Mouse (Mus musculus) heart, adult 2 months (tissue): ENCODE results near the gene She. TPM values are rescaled to one million over a fixed set of nuclear protein-coding genes. Genes with fewer than 3 reads are reported as not detected.
A peak's percentile ranks its signal among the peaks of the same experiment; 100 is the strongest.

Experiments
- DNase-seq, 2 experiments: peaks; one replicate each; pipeline ENCODE4 v3.0.0; 2021
- H3K27ac ChIP-seq: fragments of 200-600 bp; 2 replicates; pipeline ENCODE4 v1.8.1; 2022
- H3K27me3 ChIP-seq: fragments of 200-500 bp; 2 replicates; pipeline ENCODE4 v1.6.1; 2012; ENCODE audit warnings: mild to moderate bottlenecking, low read length, inconsistent platforms, mixed read lengths; ENCODE audit not compliant: control insufficient read depth, insufficient read depth
- H3K36me3 ChIP-seq: fragments of 200-500 bp; 2 replicates; pipeline ENCODE4 v1.6.1; 2012; ENCODE audit warnings: low read length, inconsistent platforms; ENCODE audit not compliant: control insufficient read depth, insufficient read depth
- H3K4me1 ChIP-seq: fragments of 200-500 bp; 2 replicates; pipeline ENCODE4 v1.6.1; 2011; ENCODE audit warnings: low read length; ENCODE audit not compliant: control insufficient read depth, insufficient read depth
- H3K4me3 ChIP-seq: fragments of 200-600 bp; 2 replicates; pipeline ENCODE4 v1.8.1; 2022
- H3K79me2 ChIP-seq: fragments of 200-500 bp; replicated peaks from 2 replicates; pipeline ENCODE4 v1.6.1; 2012; ENCODE audit warnings: mild to moderate bottlenecking, inconsistent platforms, low read length, moderate library complexity, mixed read lengths; ENCODE audit not compliant: control insufficient read depth, insufficient read depth
- H3K9ac ChIP-seq: fragments of 200-500 bp; 2 replicates; pipeline ENCODE4 v1.6.1; 2012; ENCODE audit warnings: low read depth, mild to moderate bottlenecking, control low read depth, inconsistent platforms, low read length, mixed read lengths
- CTCF ChIP-seq: fragments of 200-600 bp; IDR thresholded peaks from 2 replicates; pipeline ENCODE4 v1.8.1; 2022; ENCODE audit warnings: antibody characterized with exemption, mild to moderate bottlenecking, moderate library complexity
- EP300 ChIP-seq: fragments of 200-500 bp; IDR thresholded peaks from 2 replicates; pipeline ENCODE4 v1.6.1; 2011; ENCODE audit warnings: low read depth, low read length, control low read depth; ENCODE audit not compliant: insufficient read depth
- POLR2A ChIP-seq: fragments of 200-500 bp; IDR thresholded peaks from 2 replicates; pipeline ENCODE4 v1.6.1; 2011; ENCODE audit warnings: mild to moderate bottlenecking, low read depth, low read length, control low read depth; ENCODE audit not compliant: insufficient read depth
- WGBS: fragments of 180-500 bp; shearing (Covaris S2); methylation state at CpG from one replicate; pipeline ENCODE4 v1.1.7; 2018; 5-methylcytosine and 5-hydroxymethylcytosine counted together
- intact Hi-C: fragments of 180-260 bp; cut with DNase I; formaldehyde crosslinking; loops from one replicate; pipeline ENCODE4 v1.15.1; 2025
- polyA plus RNA-seq: library from polyadenylated mRNA; depleted of rRNA; stranded (reverse); fragments of >200 nt; gene quantifications from 2 replicates; pipeline ENCODE4 v1.2.3, GENCODE M21; 2012
- total RNA-seq, 2 experiments: library from RNA; stranded (reverse); gene quantifications; 2 replicates each; pipeline ENCODE4 v1.2.3; 2021

The She gene
- total and polyA plus RNA-seq, 3 experiments: 3.4 to 13.3 (median 12.3) TPM

- Histone ChIP-seq H3K27me3 (no peaks in the 10 kb centered on the region), H3K36me3 (no peaks in the 10 kb centered on the region), H3K4me3 (no peak overlapping the region), H3K79me2 (no peaks in the 10 kb centered on the region), H3K27ac (no peak overlapping the region), H3K9ac (no peak overlapping the region), H3K4me1 (no peaks in the 10 kb centered on the region)
- WGBS: 71% methylated on average over 8 of the region's 8 CpGs
- peak in 1 of 2 experiments; percentile 14 for DNase-seq
- no peak for TF ChIP-seq CTCF
- TF ChIP-seq POLR2A: no peak
- TF ChIP-seq EP300: no peak
- intact Hi-C loops: no loop called here
These were observed 46.0 kb downstream of the She start for GRCm38 (mm10) chr3:89877129-89877528.

DNA sequence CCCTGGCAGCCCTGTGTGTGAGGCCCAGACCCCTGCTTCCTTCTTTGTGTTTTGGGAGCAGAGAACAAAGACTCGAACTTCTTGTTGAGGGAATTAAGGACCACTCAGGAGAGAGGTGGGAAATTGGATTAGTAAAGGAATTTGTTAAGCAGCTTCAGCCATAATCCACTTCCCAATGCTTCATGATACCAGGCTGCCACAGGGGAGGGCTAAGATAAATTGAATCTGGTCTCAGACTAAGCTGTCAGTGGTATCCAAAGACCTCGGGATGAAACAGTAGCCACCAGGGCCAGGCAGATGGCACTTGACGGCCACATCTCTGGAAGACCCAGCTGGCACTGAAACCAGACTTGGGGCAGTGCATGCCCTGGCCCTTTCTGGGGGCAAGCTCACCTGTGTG lies 47.3 kb downstream of the She start:
- Histone ChIP-seq H3K4me3 (no peak overlapping the region), H3K36me3 (no peaks in the 10 kb centered on the region), H3K27me3 (no peaks in the 10 kb centered on the region), H3K27ac (no peak overlapping the region), H3K9ac (no peak overlapping the region), H3K4me1 (no peaks in the 10 kb centered on the region; the same call in 1 of the 2 replicates), H3K79me2 (no peaks in the 10 kb centered on the region)
- no peak for DNase-seq
- WGBS: 57% methylated on average over 3 of the region's 3 CpGs
- intact Hi-C loops: no loop called here
- no peak for TF ChIP-seq CTCF
- no peak for TF ChIP-seq EP300
- no peak for TF ChIP-seq POLR2A

DNA sequence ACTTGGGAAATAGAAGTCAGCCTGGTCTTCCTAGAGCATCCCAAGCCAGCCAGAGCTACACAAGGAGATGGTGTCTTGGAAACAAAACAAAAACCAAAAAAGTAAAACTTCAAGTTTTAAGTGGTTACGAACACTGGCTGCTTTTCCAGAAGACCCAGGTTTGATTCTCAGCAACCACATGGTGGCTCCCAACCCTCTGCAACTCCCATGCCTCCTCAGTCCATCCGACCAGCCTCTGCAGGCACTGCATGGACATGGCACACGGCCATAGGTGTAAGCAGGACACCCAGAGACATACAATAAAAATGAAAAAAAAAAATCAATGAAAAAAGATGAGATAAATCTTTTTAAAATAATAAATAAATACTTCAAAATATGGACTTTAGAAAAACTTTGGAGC lies 48.2 kb downstream of the She start:
- DNase-seq: no peak
- TF ChIP-seq POLR2A (no peak), EP300 (no peak), CTCF (no peak)
- H3K27ac ChIP-seq: no peak overlapping the region
- H3K79me2 ChIP-seq: no peaks in the 10 kb centered on the region
- no peak overlapping the region for H3K9ac ChIP-seq
- no peak overlapping the region for H3K4me3 ChIP-seq
- WGBS: 61% methylated on average over 3 of the region's 3 CpGs
- no peaks in the 10 kb centered on the region for H3K36me3 ChIP-seq
- no peaks in the 10 kb centered on the region for H3K27me3 ChIP-seq
- peaks cover 2% of the 10 kb centered on the region for H3K4me1 ChIP-seq
- intact Hi-C loops: no loop called here

- no peaks in the 10 kb centered on the region for H3K36me3 ChIP-seq
- peak; percentile 30 to 44 for DNase-seq
- TF ChIP-seq EP300: no peak
- no peak for TF ChIP-seq CTCF
- TF ChIP-seq POLR2A: no peak
These were observed 49.1 kb downstream of the She start for GRCm38 (mm10) chr3:89880036-89880851.

GRCm38 (mm10) chr3:89882556-89883181 lies 51.5 kb downstream of the She start:
- Histone ChIP-seq H3K4me3 (no peak overlapping the region), H3K27ac (no peak overlapping the region), H3K79me2 (no peaks in the 10 kb centered on the region), H3K27me3 (no peaks in the 10 kb centered on the region), H3K9ac (no peak overlapping the region), H3K4me1 (peaks cover 2% of the 10 kb centered on the region), H3K36me3 (no peaks in the 10 kb centered on the region)
- TF ChIP-seq CTCF (no peak), EP300 (no peak), POLR2A (no peak)
- WGBS: 83% methylated on average over 8 of the region's 8 CpGs
- DNase-seq: no peak
- intact Hi-C loops: no loop called here

More at GRCm38 (mm10) chr3:89880036-89880851, 49.1 kb downstream of the She start:
- Histone ChIP-seq H3K79me2 (no peaks in the 10 kb centered on the region), H3K4me1 (peaks cover 2% of the 10 kb centered on the region), H3K27ac (peak overlapping the region; percentile 7; the same call in 1 of the 2 replicates), H3K4me3 (no peak overlapping the region), H3K27me3 (no peaks in the 10 kb centered on the region), H3K9ac (no peak overlapping the region)
- WGBS: 52% methylated on average over 5 of the region's 5 CpGs
- intact Hi-C loops: no loop called here

- intact Hi-C loops: no loop called here
- no peaks in the 10 kb centered on the region for H3K36me3 ChIP-seq
- 39% methylated on average over 4 of the region's 4 CpGs for WGBS
These were observed 52.4 kb downstream of the She start for GRCm38 (mm10) chr3:89883582-89884041.

More at GRCm38 (mm10) chr3:89883582-89884041, 52.4 kb downstream of the She start:
- no peak for TF ChIP-seq POLR2A
- no peak for TF ChIP-seq CTCF
- no peak for TF ChIP-seq EP300
- Histone ChIP-seq H3K27me3 (no peaks in the 10 kb centered on the region; the same call in 1 of the 2 replicates), H3K79me2 (no peaks in the 10 kb centered on the region), H3K4me3 (no peak overlapping the region), H3K27ac (no peak overlapping the region), H3K9ac (no peak overlapping the region), H3K4me1 (peaks cover 2% of the 10 kb centered on the region)
- peak in 1 of 2 experiments; percentile 16 for DNase-seq
